Mouse (Mus musculus) heart, embryonic 15.5 days (tissue): Measurements from ENCODE around the gene Srrm2. TPM values are rescaled to one million over a fixed set of nuclear protein-coding genes. Genes with fewer than 3 reads are reported as not detected.

Experiments
- ATAC-seq: fragments of 200-750 bp; cut with Nextera tagmentation; replicated peaks from 2 replicates; pipeline ENCODE4 v1.8.0; 2017; ENCODE audit warnings: low read depth, moderate TSS enrichment; ENCODE audit not compliant: insufficient number of reproducible peaks, insufficient read depth, low FRiP score
- H3K27ac ChIP-seq: fragments of 300-500 bp; sonication (generic); 2 replicates; pipeline ENCODE4 v1.5.1; 2015; ENCODE audit warnings: mild to moderate bottlenecking, inconsistent platforms
- H3K27me3 ChIP-seq: fragments of 300-500 bp; sonication (generic); 2 replicates; pipeline ENCODE4 v1.6.1; 2015; ENCODE audit warnings: inconsistent platforms
- H3K36me3 ChIP-seq: fragments of 300-500 bp; sonication (generic); 2 replicates; pipeline ENCODE4 v1.6.1; 2015; ENCODE audit warnings: mild to moderate bottlenecking, inconsistent platforms
- H3K4me1 ChIP-seq: fragments of 300-500 bp; sonication (generic); replicated peaks from 2 replicates; pipeline ENCODE4 v1.6.1; 2015; ENCODE audit warnings: inconsistent platforms
- H3K4me2 ChIP-seq: fragments of 300-500 bp; sonication (generic); 2 replicates; pipeline ENCODE4 v1.6.1; 2015; ENCODE audit warnings: inconsistent platforms, mild to moderate bottlenecking, moderate library complexity
- H3K4me3 ChIP-seq: fragments of 300-500 bp; sonication (generic); 2 replicates; pipeline ENCODE4 v1.5.1; 2015; ENCODE audit warnings: mild to moderate bottlenecking, inconsistent platforms
- H3K9ac ChIP-seq: fragments of 300-500 bp; sonication (generic); 2 replicates; pipeline ENCODE4 v1.6.1; 2015; ENCODE audit warnings: mild to moderate bottlenecking, inconsistent platforms
- H3K9me3 ChIP-seq: fragments of 300-500 bp; sonication (generic); replicated peaks from 2 replicates; pipeline ENCODE4 v1.6.1; 2016; ENCODE audit warnings: inconsistent platforms
- WGBS: fragments of 180-500 bp; shearing (Covaris S2); methylation state at CpG from one replicate; pipeline ENCODE4 v1.1.7; 2015; ENCODE audit warnings: mixed read lengths; 5-methylcytosine and 5-hydroxymethylcytosine counted together
- polyA plus RNA-seq: library from polyadenylated mRNA; unstranded; fragments of >200 nt; fragmentation: Nextera tagmentation; extraction: Ambion mirVana; gene quantifications from 2 replicates; pipeline ENCODE4 v1.2.1, GENCODE M21; 2015

The Srrm2 gene
- polyA plus RNA-seq: 315 and 320 TPM in 2 replicates

GRCm38 (mm10) chr17:23790269-23791078 is at the start of gene Srrm2:
Srrm2 (plus strand) TSS chr17:23790532.
- H3K4me2 ChIP-seq: peak within 1 kb of the TSS; percentile 80
- no peaks in the 10 kb centered on the region for H3K9me3 ChIP-seq
- peak; percentile 66 for ATAC-seq
- peak within 1 kb of the TSS; percentile 85 for H3K27ac ChIP-seq
- no peaks in the 10 kb centered on the region for H3K36me3 ChIP-seq
- peak within 1 kb of the TSS; percentile 50 for H3K4me3 ChIP-seq
- H3K27me3 ChIP-seq: no peaks in the 10 kb centered on the region
- peak within 1 kb of the TSS; percentile 63 for H3K9ac ChIP-seq
- peaks cover 25% of the 10 kb centered on the region for H3K4me1 ChIP-seq
- WGBS: 3% methylated on average over 29 of the region's 29 CpGs

DNA sequence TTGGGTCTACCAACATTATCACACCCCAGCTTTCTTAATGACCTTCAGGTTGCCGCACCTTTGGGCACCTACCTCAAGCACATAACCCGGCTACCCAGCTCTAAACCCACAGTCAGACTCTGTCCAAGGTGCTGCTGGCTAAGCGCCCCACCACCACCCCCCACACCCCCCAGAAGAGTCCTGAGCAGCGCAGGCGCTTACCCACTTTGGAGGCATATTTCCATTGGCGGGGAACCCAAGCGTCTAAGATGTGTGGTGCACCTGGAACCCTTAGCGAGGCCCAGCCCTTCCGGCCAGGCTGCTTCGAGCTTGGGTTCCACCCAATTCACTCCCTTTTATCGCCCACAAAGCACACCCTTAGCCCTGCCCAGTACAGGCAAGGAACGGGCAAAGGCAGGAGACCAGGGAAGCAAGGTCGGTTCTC is 49.7 kb upstream of the Srrm2 start, which contains the start of gene Paqr4:
Paqr4 (minus strand) TSS at position 270 of the 424 bp plus-strand sequence.
- Histone ChIP-seq H3K27ac (peak within 1 kb of the TSS; percentile 69), H3K9me3 (no peaks in the 10 kb centered on the region), H3K4me1 (peaks cover 52% of the 10 kb centered on the region), H3K4me3 (peak within 1 kb of the TSS; percentile 75), H3K27me3 (peaks cover 60% of the 10 kb centered on the region), H3K36me3 (peaks cover 3% of the 10 kb centered on the region; the same call in 1 of the 2 replicates), H3K9ac (peak within 1 kb of the TSS; percentile 74), H3K4me2 (peak within 1 kb of the TSS; percentile 99)
- peak; percentile 4; the same call in 1 of the 2 replicates for ATAC-seq
- 7% methylated on average over 13 of the region's 13 CpGs for WGBS

GRCm38 (mm10) chr17:23741359-23742209 is 48.7 kb upstream of the Srrm2 start:
- peak overlapping the region; percentile 27 for H3K4me3 ChIP-seq
- peaks cover 3% of the 10 kb centered on the region; the same call in 1 of the 2 replicates for H3K36me3 ChIP-seq
- WGBS: 44% methylated on average over 38 of the region's 38 CpGs
- H3K9me3 ChIP-seq: no peaks in the 10 kb centered on the region
- H3K4me1 ChIP-seq: peaks cover 59% of the 10 kb centered on the region
- no peak overlapping the region for H3K9ac ChIP-seq
- peak overlapping the region; percentile 39 for H3K4me2 ChIP-seq
- ATAC-seq: no peak
- H3K27me3 ChIP-seq: peaks cover 69% of the 10 kb centered on the region
- H3K27ac ChIP-seq: no peak overlapping the region

DNA sequence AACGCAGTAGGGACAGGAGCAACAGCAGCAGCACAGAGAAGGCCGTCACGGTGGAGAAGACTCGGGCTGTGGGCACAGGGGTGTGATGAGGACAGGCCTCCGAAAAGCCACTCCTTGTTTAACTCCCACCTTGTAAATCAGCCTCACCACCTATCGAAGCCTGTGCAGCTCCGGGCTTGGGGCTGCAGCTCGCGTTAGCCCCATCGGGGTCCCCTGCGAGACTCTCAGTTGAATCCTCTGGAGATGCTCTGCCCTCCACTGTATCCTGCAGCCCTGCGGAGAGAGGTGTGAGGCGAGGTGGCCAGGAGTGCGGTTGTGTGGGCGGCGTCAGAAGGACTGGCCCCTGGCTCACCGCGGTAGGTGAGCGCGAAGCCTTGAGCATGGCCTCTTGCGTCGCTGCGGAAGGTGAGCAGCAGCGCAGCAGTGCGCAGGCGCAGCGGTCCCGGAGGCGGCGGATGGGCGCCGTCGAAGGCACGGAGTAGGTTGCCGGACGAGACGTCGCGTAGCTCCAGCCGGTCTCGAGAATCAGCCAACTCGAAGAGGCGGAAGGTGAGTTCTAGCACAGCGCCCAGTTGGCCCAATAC is 48.0 kb upstream of the Srrm2 start:
- no peaks in the 10 kb centered on the region for H3K9me3 ChIP-seq
- peaks cover 76% of the 10 kb centered on the region for H3K27me3 ChIP-seq
- H3K9ac ChIP-seq: no peak overlapping the region
- H3K4me3 ChIP-seq: peak overlapping the region; percentile 27
- H3K27ac ChIP-seq: no peak overlapping the region
- H3K4me1 ChIP-seq: peaks cover 59% of the 10 kb centered on the region
- no peaks in the 10 kb centered on the region for H3K36me3 ChIP-seq
- 7% methylated on average over 44 of the region's 44 CpGs for WGBS
- peak overlapping the region; percentile 39 for H3K4me2 ChIP-seq
- ATAC-seq: no peak

GRCm38 (mm10) chr17:23742941-23743340 is 47.4 kb upstream of the Srrm2 start:
- peaks cover 81% of the 10 kb centered on the region for H3K27me3 ChIP-seq
- H3K4me3 ChIP-seq: peak overlapping the region; percentile 27; the same call in 1 of the 2 replicates
- WGBS: 56% methylated on average over 12 of the region's 12 CpGs
- H3K9ac ChIP-seq: no peak overlapping the region
- ATAC-seq: no peak
- no peaks in the 10 kb centered on the region for H3K36me3 ChIP-seq
- peaks cover 59% of the 10 kb centered on the region for H3K4me1 ChIP-seq
- H3K27ac ChIP-seq: no peak overlapping the region
- H3K9me3 ChIP-seq: no peaks in the 10 kb centered on the region
- H3K4me2 ChIP-seq: no peak overlapping the region; the same call in 1 of the 2 replicates

DNA sequence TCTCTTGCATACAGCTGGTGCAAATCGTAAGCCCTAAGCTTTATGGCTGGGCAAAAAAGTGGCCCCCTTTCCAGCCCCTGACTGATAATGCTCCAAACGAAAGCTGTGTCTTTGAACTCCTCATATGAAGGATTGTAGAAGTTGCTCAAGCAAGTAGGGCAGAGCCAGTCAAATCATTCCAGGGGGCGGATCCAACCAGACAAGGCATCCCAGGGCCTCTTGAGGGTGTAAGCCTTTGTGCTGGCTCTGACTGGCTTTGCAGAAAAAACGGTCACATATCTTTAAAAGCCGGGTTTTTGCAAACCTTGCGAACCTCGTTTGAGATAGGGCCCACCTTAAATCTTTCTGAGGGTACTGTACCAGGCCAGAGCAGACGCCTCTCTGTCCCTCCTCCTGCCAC is 46.3 kb upstream of the Srrm2 start:
- no peaks in the 10 kb centered on the region for H3K9me3 ChIP-seq
- no peak overlapping the region for H3K4me2 ChIP-seq
- H3K36me3 ChIP-seq: no peaks in the 10 kb centered on the region
- no peak for ATAC-seq
- H3K4me3 ChIP-seq: no peak overlapping the region
- no peak overlapping the region for H3K27ac ChIP-seq
- H3K4me1 ChIP-seq: peaks cover 49% of the 10 kb centered on the region
- WGBS: 28% methylated on average over 8 of the region's 8 CpGs
- H3K27me3 ChIP-seq: peaks cover 81% of the 10 kb centered on the region
- H3K9ac ChIP-seq: no peak overlapping the region

DNA sequence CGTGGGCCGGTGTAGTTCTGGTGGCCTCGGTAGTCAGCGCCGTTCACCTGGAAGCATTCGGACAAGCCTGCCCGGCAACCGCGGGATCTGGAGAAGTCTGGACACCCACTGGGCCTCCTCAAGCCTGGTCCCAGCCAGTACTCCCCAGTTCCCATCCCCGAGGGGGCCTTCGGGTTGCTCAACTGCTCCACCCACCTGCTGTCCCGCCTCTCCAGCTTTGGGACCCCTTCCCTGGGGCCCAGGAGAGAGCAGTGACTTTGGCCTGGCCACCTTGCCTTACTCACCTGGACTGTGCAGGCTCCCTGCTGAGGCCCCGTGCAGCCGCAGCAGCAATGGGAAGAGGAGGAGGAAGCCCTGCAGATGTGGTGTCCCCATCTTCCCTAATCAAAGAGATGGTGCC is 45.7 kb upstream of the Srrm2 start:
- Histone ChIP-seq H3K4me3 (peak overlapping the region; percentile 36), H3K9me3 (no peaks in the 10 kb centered on the region), H3K27me3 (peaks cover 79% of the 10 kb centered on the region), H3K9ac (no peak overlapping the region), H3K27ac (no peak overlapping the region), H3K36me3 (no peaks in the 10 kb centered on the region), H3K4me2 (peak overlapping the region; percentile 56), H3K4me1 (peaks cover 46% of the 10 kb centered on the region)
- WGBS: 3% methylated on average over 14 of the region's 14 CpGs
- no peak for ATAC-seq

- peak within 1 kb of the TSS; percentile 15; the same call in 1 of the 2 replicates for H3K9ac ChIP-seq
- no peak for ATAC-seq
- no peaks in the 10 kb centered on the region for H3K36me3 ChIP-seq
- no peak within 1 kb of the TSS for H3K27ac ChIP-seq
- H3K27me3 ChIP-seq: peaks cover 77% of the 10 kb centered on the region
- peaks cover 38% of the 10 kb centered on the region for H3K4me1 ChIP-seq
- no peaks in the 10 kb centered on the region for H3K9me3 ChIP-seq
- peak within 1 kb of the TSS; percentile 56 for H3K4me2 ChIP-seq
- under 1% methylated on average over 37 of the region's 45 CpGs for WGBS
- peak within 1 kb of the TSS; percentile 36 for H3K4me3 ChIP-seq
Measured at GRCm38 (mm10) chr17:23745301-23746251, 44.8 kb upstream of the Srrm2 start, which contains the start of gene Kremen2. Kremen2 (minus strand) TSS chr17:23745833.

- no peak overlapping the region for H3K9ac ChIP-seq
- H3K36me3 ChIP-seq: 0 out of 2 replicates have a peak, but pooled peaks cover 3% of the 10 kb centered on the region
- H3K4me1 ChIP-seq: peaks cover 35% of the 10 kb centered on the region
- H3K9me3 ChIP-seq: no peaks in the 10 kb centered on the region
- H3K4me2 ChIP-seq: peak overlapping the region; percentile 56
- ATAC-seq: no peak
- H3K27me3 ChIP-seq: peaks cover 70% of the 10 kb centered on the region
- 6% methylated on average over 12 of the region's 12 CpGs for WGBS
- no peak overlapping the region for H3K27ac ChIP-seq
- H3K4me3 ChIP-seq: peak overlapping the region; percentile 36; the same call in 1 of the 2 replicates
Measured at GRCm38 (mm10) chr17:23746311-23746710, 44.0 kb upstream of the Srrm2 start.

GRCm38 (mm10) chr17:23746767-23747166 is 43.6 kb upstream of the Srrm2 start:
- 78% methylated on average over 3 of the region's 3 CpGs for WGBS
- ATAC-seq: no peak
- Histone ChIP-seq H3K27me3 (peaks cover 65% of the 10 kb centered on the region), H3K4me2 (no peak overlapping the region), H3K9ac (no peak overlapping the region), H3K4me1 (peaks cover 34% of the 10 kb centered on the region), H3K4me3 (no peak overlapping the region), H3K27ac (no peak overlapping the region), H3K36me3 (peaks cover 8% of the 10 kb centered on the region; the same call in 1 of the 2 replicates), H3K9me3 (no peaks in the 10 kb centered on the region)
